Mouse (Mus musculus): ENCODE data around the gene Hils1.

The Hils1 gene

GRCm38 (mm10) chr11:94990102-94990748 is 22.8 kb downstream of the Hils1 start:
- DNase-seq = no peak

GRCm38 (mm10) chr11:94990749-94991577 is 23.6 kb downstream of the Hils1 start, which contains the start of gene Ppp1r9b:
Ppp1r9b (plus strand) TSS chr11:94991035.
- peak; percentile 94 to 95 for DNase-seq

GRCm38 (mm10) chr11:94991641-94992479 is 24.5 kb downstream of the Hils1 start:
- DNase-seq = peak; percentile 49 to 59

GRCm38 (mm10) chr11:94992480-94992753 is 25.0 kb downstream of the Hils1 start:
- DNase-seq = peak in 1 of 2 experiments; percentile 32

GRCm38 (mm10) chr11:94992754-94993606 is 25.6 kb downstream of the Hils1 start:
- DNase-seq = peak; percentile 86 to 88

GRCm38 (mm10) chr11:94994208-94994814 is 26.9 kb downstream of the Hils1 start:
- peak; percentile 26 to 41 for DNase-seq

GRCm38 (mm10) chr11:94994947-94995772 is 27.8 kb downstream of the Hils1 start:
- no peak for DNase-seq

GRCm38 (mm10) chr11:94996101-94996500 is 28.7 kb downstream of the Hils1 start:
- DNase-seq = no peak

- DNase-seq = no peak
Observed at GRCm38 (mm10) chr11:94996984-94997383, 29.6 kb downstream of the Hils1 start.

GRCm38 (mm10) chr11:94997596-94997995 is 30.2 kb downstream of the Hils1 start:
- DNase-seq = peak; percentile 32 to 56

- peak; percentile 57 to 66 for DNase-seq
Observed at GRCm38 (mm10) chr11:94998041-94998531, 30.7 kb downstream of the Hils1 start.

- no peak for DNase-seq
Observed at GRCm38 (mm10) chr11:95000128-95000527, 32.7 kb downstream of the Hils1 start.

- DNase-seq = peak; percentile 80 to 84
Observed at GRCm38 (mm10) chr11:95000548-95000947, 33.2 kb downstream of the Hils1 start.

GRCm38 (mm10) chr11:95001058-95001457 is 33.7 kb downstream of the Hils1 start:
- peak; percentile 73 to 78 for DNase-seq

- DNase-seq = no peak
Observed at GRCm38 (mm10) chr11:95001584-95002347, 34.4 kb downstream of the Hils1 start.

- DNase-seq = no peak
Observed at GRCm38 (mm10) chr11:95002705-95003104, 35.3 kb downstream of the Hils1 start.

- DNase-seq = no peak
Observed at GRCm38 (mm10) chr11:95004136-95004936, 36.9 kb downstream of the Hils1 start.

GRCm38 (mm10) chr11:95004937-95005198 is 37.5 kb downstream of the Hils1 start:
- no peak for DNase-seq

GRCm38 (mm10) chr11:95006038-95006437 is 38.6 kb downstream of the Hils1 start:
- no peak for DNase-seq

Measured in lung, adult 18-20 months (tissue).